Mouse (Mus musculus): ENCODE measurements around the gene Gucy1b2.

- TF ChIP-seq TCF12 (IDR thresholded peaks at IDR 0.05; ENCODE audit: insufficient read depth, poor library complexity, severe bottlenecking) (no peak), POLR2AphosphoS2 (IDR thresholded peaks at IDR 0.05; ENCODE audit: insufficient read length, low read depth) (no peak), USF1 (IDR thresholded peaks at IDR 0.05; ENCODE audit: low read depth) (no peak), POLR2A (IDR thresholded peaks at IDR 0.05; ENCODE audit: insufficient read length, low read depth) (no peak), E2F4 (IDR thresholded peaks at IDR 0.05; ENCODE audit: insufficient read depth) (no peak), SRF (IDR thresholded peaks at IDR 0.05; ENCODE audit: control insufficient read depth, insufficient read length, low read depth) (no peak), CEBPB (IDR thresholded peaks at IDR 0.05; ENCODE audit: insufficient read depth, poor library complexity, severe bottlenecking) (no peak), TCF3 (IDR thresholded peaks at IDR 0.05; ENCODE audit: insufficient read length, low read depth) (no peak), MYOG (IDR thresholded peaks at IDR 0.05; ENCODE audit: control insufficient read depth in 1 of 3, insufficient read depth in 1 of 3, insufficient read length in 2 of 3, low read depth in 2 of 3) (no peak)
Observed at GRCm38 (mm10) chr14:62350186-62350585, 105.9 kb downstream of the Gucy1b2 start.
